Mouse (Mus musculus) ES-E14 (cell line): Measurements from ENCODE around the gene Nup188.

Source experiments
- CHD2 ChIP-seq: IDR thresholded peaks from 2 replicates; pipeline ENCODE4 v1.6.1; 2014; ENCODE audit warnings: mild to moderate bottlenecking, low read depth, low read length, inconsistent platforms
- HCFC1 ChIP-seq: IDR thresholded peaks from 2 replicates; pipeline ENCODE4 v1.6.1; 2012; ENCODE audit warnings: low read length, inconsistent platforms, borderline replicate concordance; ENCODE audit not compliant: insufficient read depth
- MAFK ChIP-seq: IDR thresholded peaks from 2 replicates; pipeline ENCODE4 v1.6.1; 2014; ENCODE audit warnings: mild to moderate bottlenecking, low read depth, low read length, inconsistent platforms; ENCODE audit not compliant: insufficient read depth
- ZC3H11A ChIP-seq: IDR thresholded peaks from 2 replicates; pipeline ENCODE4 v1.6.1; 2012; ENCODE audit warnings: low read depth, mild to moderate bottlenecking, inconsistent platforms, low read length, borderline replicate concordance
- ZNF384 ChIP-seq: IDR thresholded peaks from 2 replicates; pipeline ENCODE4 v1.6.1; 2012; ENCODE audit warnings: low read depth, low read length, inconsistent platforms

- no peak for TF ChIP-seq HCFC1
- TF ChIP-seq CHD2 = no peak
- no peak for TF ChIP-seq MAFK
- TF ChIP-seq ZNF384 = no peak
- no peak for TF ChIP-seq ZC3H11A
Measured at GRCm38 (mm10) chr2:30239777-30240176, 46.4 kb upstream of the Nup188 start.
